Mouse (Mus musculus) neural tube, embryonic 12.5 days (tissue): ENCODE results near the gene Ust. TPM values are rescaled to one million over a fixed set of nuclear protein-coding genes. Genes with fewer than 3 reads are reported as not detected.
"Not testable (repeated sequence)": the region's sequence is repeated elsewhere in the genome, so short reads cannot be mapped to it uniquely, and the experiment has no call there.

Experiments used
- ATAC-seq: fragments of 200-750 bp; cut with Nextera tagmentation; 2 replicates; pipeline ENCODE4 v1.8.0; 2017; ENCODE audit warnings: low read depth, mild to moderate bottlenecking, moderate TSS enrichment, moderate library complexity; ENCODE audit not compliant: low FRiP score
- H3K27ac ChIP-seq: fragments of 300-500 bp; sonication (generic); 2 replicates; pipeline ENCODE4 v1.5.1; 2016
- H3K27me3 ChIP-seq: fragments of 300-500 bp; sonication (generic); replicated peaks from 2 replicates; pipeline ENCODE4 v1.6.1; 2016; ENCODE audit warnings: mild to moderate bottlenecking
- H3K36me3 ChIP-seq: fragments of 300-500 bp; sonication (generic); 2 replicates; pipeline ENCODE4 v1.6.1; 2016; ENCODE audit warnings: mild to moderate bottlenecking
- H3K4me1 ChIP-seq: fragments of 300-500 bp; sonication (generic); 2 replicates; pipeline ENCODE4 v1.6.1; 2016
- H3K4me2 ChIP-seq: fragments of 300-500 bp; sonication (generic); replicated peaks from 2 replicates; pipeline ENCODE4 v1.6.1; 2016; ENCODE audit warnings: mild to moderate bottlenecking
- H3K4me3 ChIP-seq: fragments of 300-500 bp; sonication (generic); 2 replicates; pipeline ENCODE4 v1.5.1; 2016
- H3K9ac ChIP-seq: fragments of 300-500 bp; sonication (generic); 2 replicates; pipeline ENCODE4 v1.6.1; 2016; ENCODE audit warnings: mild to moderate bottlenecking
- H3K9me3 ChIP-seq: fragments of 300-500 bp; sonication (generic); 2 replicates; pipeline ENCODE4 v1.6.1; 2016; ENCODE audit warnings: mild to moderate bottlenecking
- WGBS: fragments of 180-500 bp; shearing (Covaris S2); methylation state at CpG from one replicate; pipeline ENCODE4 v1.1.7; 2016; 5-methylcytosine and 5-hydroxymethylcytosine counted together
- polyA plus RNA-seq: library from polyadenylated mRNA; unstranded; fragments of >200 nt; fragmentation: Nextera tagmentation; extraction: Ambion mirVana; gene quantifications from 2 replicates; pipeline ENCODE4 v1.2.1, GENCODE M21; 2016

Ust gene
- 7.7 and 7.8 TPM in 2 replicates for polyA plus RNA-seq

GRCm38 (mm10) chr10:8518141-8519013, at the start of gene Ust:
TSS of gene Ust (minus strand) at chr10:8518825.
- peak within 1 kb of the TSS; percentile 94 for H3K4me2 ChIP-seq
- H3K9me3 ChIP-seq, result no peaks in the 10 kb centered on the region
- H3K4me1 ChIP-seq, result peaks cover 17% of the 10 kb centered on the region
- peaks cover 7% of the 10 kb centered on the region; the same call in 1 of the 2 replicates for H3K27me3 ChIP-seq
- H3K4me3 ChIP-seq, result peak within 1 kb of the TSS; percentile 82
- WGBS, result under 1% methylated on average over 78 of the region's 78 CpGs
- peak within 1 kb of the TSS; percentile 75 for H3K9ac ChIP-seq
- peaks cover 3% of the 10 kb centered on the region; the same call in 1 of the 2 replicates for H3K36me3 ChIP-seq
- no peak within 1 kb of the TSS for H3K27ac ChIP-seq
- peak; percentile 89 for ATAC-seq

- no peaks in the 10 kb centered on the region for H3K36me3 ChIP-seq
- H3K4me3 ChIP-seq, result no peak overlapping the region
- no peak overlapping the region for H3K27ac ChIP-seq
- H3K4me1 ChIP-seq, result no peaks in the 10 kb centered on the region
- H3K9me3 ChIP-seq, result 0 out of 2 replicates have a peak, but pooled peaks cover 2% of the 10 kb centered on the region
- H3K4me2 ChIP-seq, result no peak overlapping the region
- H3K27me3 ChIP-seq, result no peaks in the 10 kb centered on the region
- 87% methylated on average over 4 of the region's 4 CpGs for WGBS
- ATAC-seq, result no peak
- H3K9ac ChIP-seq, result no peak overlapping the region
Observed at GRCm38 (mm10) chr10:8561366-8561765, 42.7 kb upstream of the Ust start.

GRCm38 (mm10) chr10:8559566-8559965, 40.9 kb upstream of the Ust start:
- H3K4me2 ChIP-seq, H3K27ac ChIP-seq, ATAC-seq, H3K36me3 ChIP-seq, H3K4me1 ChIP-seq, H3K9me3 ChIP-seq, H3K4me3 ChIP-seq, H3K9ac ChIP-seq, H3K27me3 ChIP-seq: not testable (repeated sequence)
- 74% methylated on average over 6 of the region's 6 CpGs for WGBS

- H3K4me3 ChIP-seq, H3K4me1 ChIP-seq, H3K4me2 ChIP-seq, H3K9me3 ChIP-seq, H3K27me3 ChIP-seq, H3K36me3 ChIP-seq, H3K9ac ChIP-seq, ATAC-seq, H3K27ac ChIP-seq: not testable (repeated sequence)
Observed at GRCm38 (mm10) chr10:8552239-8552638, 33.6 kb upstream of the Ust start.

- not testable (repeated sequence) for H3K9ac ChIP-seq, H3K9me3 ChIP-seq, H3K4me2 ChIP-seq, H3K27me3 ChIP-seq, H3K36me3 ChIP-seq, H3K4me1 ChIP-seq, ATAC-seq, H3K27ac ChIP-seq, H3K4me3 ChIP-seq
- WGBS, result 89% methylated on average over 4 of the region's 4 CpGs
Observed at GRCm38 (mm10) chr10:8551601-8552000, 33.0 kb upstream of the Ust start.

- H3K4me3 ChIP-seq, result no peak overlapping the region
- H3K4me1 ChIP-seq, result no peaks in the 10 kb centered on the region
- H3K9ac ChIP-seq, result no peak overlapping the region
- H3K27ac ChIP-seq, result no peak overlapping the region
- H3K27me3 ChIP-seq, result no peaks in the 10 kb centered on the region
- 22% methylated on average over 1 of the region's 1 CpGs for WGBS
- no peak overlapping the region for H3K4me2 ChIP-seq
- H3K36me3 ChIP-seq, result no peaks in the 10 kb centered on the region
- no peak for ATAC-seq
- no peaks in the 10 kb centered on the region for H3K9me3 ChIP-seq
Observed at GRCm38 (mm10) chr10:8541514-8541913, 22.9 kb upstream of the Ust start.

- 91% methylated on average over 3 of the region's 3 CpGs for WGBS
Observed at GRCm38 (mm10) chr10:8535445-8535844, 16.8 kb upstream of the Ust start.

GRCm38 (mm10) chr10:8531651-8532050, 13.0 kb upstream of the Ust start:
- H3K4me3 ChIP-seq, result no peak overlapping the region
- no peak overlapping the region for H3K9ac ChIP-seq
- H3K9me3 ChIP-seq, result no peaks in the 10 kb centered on the region
- H3K4me1 ChIP-seq, result no peaks in the 10 kb centered on the region
- H3K36me3 ChIP-seq, result no peaks in the 10 kb centered on the region
- no peak overlapping the region for H3K4me2 ChIP-seq
- no peaks in the 10 kb centered on the region for H3K27me3 ChIP-seq
- no peak overlapping the region for H3K27ac ChIP-seq
- no peak for ATAC-seq
- WGBS, result 89% methylated on average over 3 of the region's 3 CpGs

More at GRCm38 (mm10) chr10:8535445-8535844, 16.8 kb upstream of the Ust start:
- Histone ChIP-seq H3K9ac (no peak overlapping the region), H3K4me2 (no peak overlapping the region), H3K4me3 (no peak overlapping the region), H3K36me3 (no peaks in the 10 kb centered on the region), H3K9me3 (no peaks in the 10 kb centered on the region), H3K27ac (no peak overlapping the region), H3K4me1 (no peaks in the 10 kb centered on the region), H3K27me3 (no peaks in the 10 kb centered on the region)
- no peak for ATAC-seq

GRCm38 (mm10) chr10:8530505-8531051, 12.0 kb upstream of the Ust start:
- Histone ChIP-seq H3K27me3 (no peaks in the 10 kb centered on the region), H3K4me2 (no peak overlapping the region), H3K4me1 (no peaks in the 10 kb centered on the region), H3K9me3 (no peaks in the 10 kb centered on the region), H3K4me3 (no peak overlapping the region), H3K9ac (no peak overlapping the region), H3K27ac (no peak overlapping the region), H3K36me3 (no peaks in the 10 kb centered on the region)
- whole genome bisulfite sequencing, result 89% methylated on average over 4 of the region's 4 CpGs
- no peak for ATAC-seq

- WGBS, result 40% methylated on average over 7 of the region's 7 CpGs
- H3K4me2 ChIP-seq, result no peak overlapping the region
- no peak overlapping the region for H3K4me3 ChIP-seq
- H3K4me1 ChIP-seq, result no peaks in the 10 kb centered on the region
- no peak overlapping the region for H3K9ac ChIP-seq
- H3K27ac ChIP-seq, result no peak overlapping the region
- no peaks in the 10 kb centered on the region for H3K36me3 ChIP-seq
- no peaks in the 10 kb centered on the region for H3K9me3 ChIP-seq
- ATAC-seq, result no peak
- no peaks in the 10 kb centered on the region for H3K27me3 ChIP-seq
Observed at GRCm38 (mm10) chr10:8529173-8529572, 10.5 kb upstream of the Ust start.

- 93% methylated on average over 1 of the region's 1 CpGs for WGBS
- no peak overlapping the region for H3K27ac ChIP-seq
- ATAC-seq, result no peak
- no peak overlapping the region for H3K9ac ChIP-seq
- H3K9me3 ChIP-seq, result no peaks in the 10 kb centered on the region
- H3K36me3 ChIP-seq, result no peaks in the 10 kb centered on the region
- no peak overlapping the region for H3K4me2 ChIP-seq
- no peaks in the 10 kb centered on the region for H3K27me3 ChIP-seq
- no peaks in the 10 kb centered on the region for H3K4me1 ChIP-seq
- H3K4me3 ChIP-seq, result no peak overlapping the region
Observed at GRCm38 (mm10) chr10:8525354-8525753, 6.7 kb upstream of the Ust start.

GRCm38 (mm10) chr10:8521536-8521935, 2.9 kb upstream of the Ust start:
- WGBS, result 69% methylated on average over 6 of the region's 6 CpGs
- no peak overlapping the region for H3K27ac ChIP-seq
- 0 out of 2 replicates have a peak, but pooled peaks cover 4% of the 10 kb centered on the region for H3K27me3 ChIP-seq
- no peaks in the 10 kb centered on the region for H3K36me3 ChIP-seq
- no peak overlapping the region for H3K9ac ChIP-seq
- H3K4me1 ChIP-seq, result peaks cover 17% of the 10 kb centered on the region
- H3K4me3 ChIP-seq, result no peak overlapping the region
- no peaks in the 10 kb centered on the region for H3K9me3 ChIP-seq
- no peak for ATAC-seq
- no peak overlapping the region for H3K4me2 ChIP-seq
